Mouse (Mus musculus) brain, embryonic 14.5 days (tissue): Measurements from ENCODE around the gene Shld2.

Source experiments
- CTCF ChIP-seq: fragments of 200-500 bp; IDR thresholded peaks from 2 replicates; pipeline ENCODE4 v1.5.1; 2012; ENCODE audit warnings: inconsistent platforms, mild to moderate bottlenecking, moderate library complexity, borderline replicate concordance; ENCODE audit not compliant: insufficient read depth, insufficient read length; ENCODE audit errors: extremely low read depth
- POLR2A ChIP-seq: fragments of 200-500 bp; IDR thresholded peaks from 2 replicates; pipeline ENCODE4 v1.6.1; 2012; ENCODE audit warnings: mild to moderate bottlenecking, inconsistent platforms, borderline replicate concordance; ENCODE audit not compliant: poor library complexity, insufficient read depth, insufficient read length, severe bottlenecking; ENCODE audit errors: extremely low read depth

DNA sequence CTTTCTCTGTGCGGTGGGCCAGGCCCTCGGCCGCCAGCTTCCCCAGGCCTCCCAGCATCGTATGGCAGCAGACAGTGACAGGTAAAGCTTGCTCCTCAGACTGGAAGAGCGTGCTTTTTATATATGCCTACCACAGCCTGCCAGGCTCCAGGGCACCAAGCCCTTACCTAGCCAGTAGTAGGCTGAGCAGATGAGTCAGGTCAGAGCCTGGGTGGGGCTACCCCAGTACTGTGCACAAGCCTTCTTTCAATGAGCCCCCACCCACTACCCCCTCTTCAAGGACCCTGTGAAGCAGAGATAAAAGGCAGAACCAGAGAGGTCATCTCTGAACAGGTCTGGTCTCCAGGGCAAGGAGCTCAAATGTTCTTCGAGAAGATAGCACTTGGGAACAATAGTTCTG is 45.0 kb upstream of the Shld2 start, which contains the start of gene Fam25c:
- TF ChIP-seq CTCF (no peak), POLR2A (no peak)
